Mouse (Mus musculus) ES-E14 (cell line): ENCODE measurements around the gene Gm5799.
"Not testable (repeated sequence)": the region's sequence is repeated elsewhere in the genome, so short reads cannot be mapped to it uniquely, and the experiment has no call there.

ENCODE experiments used
- MAFK ChIP-seq: IDR thresholded peaks from 2 replicates; pipeline ENCODE4 v1.6.1; 2014; ENCODE audit warnings: mild to moderate bottlenecking, low read depth, low read length, inconsistent platforms; ENCODE audit not compliant: insufficient read depth
- ZNF384 ChIP-seq: IDR thresholded peaks from 2 replicates; pipeline ENCODE4 v1.6.1; 2012; ENCODE audit warnings: low read depth, low read length, inconsistent platforms

DNA sequence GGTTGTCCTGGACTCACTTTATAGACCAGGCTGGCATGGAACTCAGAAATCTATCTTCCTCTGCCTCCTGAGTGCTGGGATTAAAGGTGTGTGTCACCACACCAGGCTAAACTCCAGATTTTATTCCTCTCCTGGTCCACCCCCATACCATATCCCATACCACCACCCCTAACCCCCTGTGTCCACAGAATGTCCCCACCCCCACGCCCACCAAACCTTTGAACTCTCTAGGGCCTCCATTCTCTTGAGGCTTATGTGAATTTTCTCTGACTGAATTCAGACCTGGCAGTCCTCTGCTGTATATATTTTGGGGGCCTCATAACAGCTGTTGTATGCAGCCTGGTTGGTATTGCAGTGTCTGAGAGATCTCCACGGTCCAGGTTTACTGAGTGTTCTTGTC is 5.2 kb upstream of the Gm5799 start:
- TF ChIP-seq ZNF384, MAFK: not testable (repeated sequence)
